Mouse (Mus musculus): ENCODE data around the gene Jmy. TPM values are rescaled to one million over a fixed set of nuclear protein-coding genes. Genes with fewer than 3 reads are reported as not detected.

Jmy gene
- total RNA-seq, 2 experiments from 2014 or later: 3.2 to 7.4 TPM

DNA sequence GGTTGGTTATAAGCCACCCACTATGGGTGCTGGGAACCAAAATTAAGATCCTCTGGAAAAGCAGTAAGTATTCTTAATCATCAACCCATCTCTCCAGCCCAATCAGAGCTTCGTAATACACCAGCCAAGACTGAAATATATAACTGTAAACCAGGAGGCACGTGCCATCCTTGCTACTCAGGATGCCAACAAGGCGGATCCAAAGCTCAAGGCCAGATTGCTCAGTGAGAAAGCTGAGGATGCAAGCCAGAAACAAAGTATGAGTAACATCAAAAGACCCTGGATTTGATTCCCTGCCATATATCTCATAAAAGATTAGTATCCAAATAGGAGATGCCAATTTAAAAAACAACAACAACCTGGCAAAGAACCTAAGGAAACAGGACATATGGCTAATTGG lies 31.3 kb downstream of the Jmy start:
- no peak for ATAC-seq (ENCODE audit: poor library complexity, severe bottlenecking)

DNA sequence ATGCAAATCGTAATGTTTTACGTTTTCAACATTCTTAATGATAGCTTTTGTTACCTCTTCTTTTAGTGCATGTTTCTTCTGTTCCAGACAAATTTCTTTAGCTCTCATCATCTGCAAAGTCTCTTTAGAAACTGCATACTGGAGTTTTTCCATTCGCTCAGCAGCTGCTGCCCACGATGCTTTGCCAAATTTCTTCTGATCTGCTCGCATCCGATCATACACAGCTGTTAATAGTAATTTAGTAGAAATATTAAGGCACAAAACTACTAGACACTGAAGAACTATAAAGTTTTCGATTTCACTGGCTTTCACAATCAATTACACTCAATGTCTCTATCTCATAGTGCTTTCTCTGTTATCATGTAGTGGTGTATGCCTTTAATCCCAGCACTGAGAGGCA lies 40.0 kb downstream of the Jmy start:
- no peak for ATAC-seq (ENCODE audit: poor library complexity, severe bottlenecking)

DNA sequence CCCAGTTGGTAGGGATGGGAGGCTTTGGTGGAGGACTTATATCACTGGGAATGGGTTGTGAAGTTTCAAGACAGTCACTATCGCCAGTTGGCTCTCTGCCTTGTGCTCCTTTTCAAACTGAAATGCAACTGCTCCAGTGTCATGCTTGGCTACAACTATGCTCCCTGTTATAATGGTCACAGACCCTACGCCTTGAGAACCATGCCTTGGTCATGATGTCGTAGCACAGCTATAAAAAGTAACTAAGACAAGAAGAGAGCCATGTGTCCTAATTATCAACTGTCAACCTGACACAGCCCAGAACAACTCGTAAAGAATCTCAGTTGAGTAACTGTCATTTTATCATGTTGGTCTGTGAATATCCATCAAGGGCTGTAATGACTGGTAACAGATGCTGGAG lies 41.0 kb downstream of the Jmy start:
- no peak for ATAC-seq (ENCODE audit: poor library complexity, severe bottlenecking)

DNA sequence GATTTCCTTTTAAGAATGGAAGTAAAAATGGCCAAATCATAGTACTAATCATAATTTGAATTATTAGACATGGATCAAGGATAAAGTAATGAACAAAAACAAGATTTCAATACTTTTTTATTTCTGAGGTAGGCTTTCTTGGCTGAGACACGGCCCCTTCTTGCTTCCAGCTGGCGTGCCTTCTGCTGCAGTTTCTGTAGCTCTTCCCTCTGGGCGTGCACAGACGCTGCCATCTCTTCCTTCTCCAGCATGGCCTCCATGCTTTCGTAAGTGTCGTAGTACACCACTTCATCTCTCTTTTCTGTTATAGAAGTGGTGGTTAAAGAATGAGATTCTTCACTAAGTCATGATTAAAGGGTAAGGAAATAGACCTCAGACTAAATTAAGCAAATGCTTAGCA lies 46.3 kb downstream of the Jmy start:
- ATAC-seq (ENCODE audit: poor library complexity, severe bottlenecking): no peak

DNA sequence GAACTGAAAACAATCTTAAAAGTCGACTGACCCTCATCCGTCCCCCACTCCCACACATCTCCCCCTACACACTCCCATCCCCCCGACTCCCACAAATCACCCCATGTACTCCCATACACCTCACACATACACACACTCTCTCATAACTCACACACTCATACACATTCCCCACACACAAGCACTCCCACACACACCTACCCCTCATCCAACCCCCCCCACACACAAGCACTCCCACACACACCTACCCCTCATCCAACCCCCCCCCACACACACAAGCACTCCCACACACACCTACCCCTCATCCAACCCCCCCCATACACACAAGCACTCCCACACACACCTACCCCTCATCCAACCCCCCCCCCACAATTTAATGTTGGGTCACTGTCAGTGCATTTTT lies 59.4 kb downstream of the Jmy start:
- no peak for ATAC-seq (ENCODE audit: poor library complexity, severe bottlenecking)

DNA sequence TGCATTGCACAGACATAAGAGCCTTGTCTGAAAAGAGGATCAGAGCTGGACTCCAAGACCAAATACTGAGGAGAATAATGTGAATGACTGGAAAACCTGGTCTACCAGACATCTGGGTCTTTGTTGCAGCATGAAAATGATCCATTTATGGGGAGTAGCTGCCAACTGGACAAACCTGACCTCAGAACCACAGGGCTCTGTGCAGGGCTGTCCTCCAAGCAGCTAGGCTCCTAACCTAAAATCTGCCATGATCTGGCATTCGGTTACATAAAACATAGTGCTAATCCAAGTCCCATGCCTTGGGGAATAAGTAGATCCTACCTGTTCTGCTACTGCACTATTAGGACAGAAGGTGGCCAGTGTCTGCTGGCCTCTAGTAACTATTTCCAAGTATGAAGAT lies 70.4 kb downstream of the Jmy start:
- no peak for ATAC-seq (ENCODE audit: poor library complexity, severe bottlenecking)

DNA sequence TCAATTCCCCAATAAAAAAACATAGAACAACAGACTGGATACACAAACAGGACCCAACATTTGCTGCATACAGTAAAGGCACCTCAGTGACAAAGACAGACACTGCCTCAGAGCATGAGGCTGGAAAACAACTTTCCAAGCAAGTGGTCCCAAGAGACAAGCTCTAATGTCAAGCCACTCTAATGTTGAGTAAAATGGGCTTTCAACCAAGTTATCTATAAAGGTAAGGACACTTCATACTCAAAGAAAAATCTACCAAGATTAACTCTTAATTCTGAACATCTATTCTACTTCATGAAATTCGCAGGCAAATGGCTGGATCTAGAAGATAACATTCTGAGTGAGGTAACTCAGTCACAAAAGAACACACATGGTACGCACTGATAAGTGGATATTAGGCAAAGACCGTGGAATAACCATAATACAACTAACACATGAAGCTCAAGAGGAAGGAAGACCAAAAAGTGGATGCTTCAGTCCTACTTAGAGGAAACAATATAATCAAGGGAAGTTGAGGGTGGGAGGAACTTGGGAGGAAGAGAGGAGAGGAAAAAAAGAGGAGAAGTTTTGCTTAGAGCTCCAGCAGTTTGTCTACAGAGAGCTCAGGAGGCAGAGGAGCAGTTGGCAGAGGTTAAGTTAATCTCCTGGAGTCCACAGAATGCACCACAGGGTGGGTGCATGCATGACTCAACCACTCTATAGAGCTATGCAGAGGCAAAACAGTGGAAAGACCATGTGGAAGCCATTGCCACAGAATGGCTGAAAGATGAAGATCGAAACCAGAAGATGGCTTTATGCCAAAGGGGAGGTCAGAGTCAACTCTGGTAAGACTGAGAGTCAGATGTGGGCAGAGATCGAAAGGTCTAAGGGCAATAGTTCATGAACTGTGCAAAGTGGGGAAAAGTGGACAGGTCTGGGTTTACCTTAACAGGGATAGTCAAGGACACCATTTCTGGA lies 71.4 kb downstream of the Jmy start:
- ATAC-seq (ENCODE audit: poor library complexity, severe bottlenecking): no peak

DNA sequence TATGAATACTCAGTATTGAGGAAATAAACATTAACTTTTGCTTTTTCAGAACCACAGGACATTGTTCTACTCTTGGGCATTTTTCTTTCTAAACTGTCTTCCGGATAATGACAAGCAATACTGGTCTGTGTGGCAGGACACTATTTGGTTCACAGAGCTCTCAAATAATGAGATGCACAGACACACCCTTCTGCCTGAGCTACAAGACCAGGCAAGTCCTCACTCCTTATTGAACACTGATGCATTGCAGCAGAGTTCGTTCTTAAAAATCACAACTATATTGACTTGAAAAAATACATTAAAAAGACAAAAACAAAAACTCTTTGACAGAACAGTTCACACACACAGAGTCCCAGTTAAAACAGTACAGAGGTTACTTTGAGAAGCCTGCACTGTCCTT lies 76.4 kb downstream of the Jmy start:
- ATAC-seq (ENCODE audit: poor library complexity, severe bottlenecking): no peak

DNA sequence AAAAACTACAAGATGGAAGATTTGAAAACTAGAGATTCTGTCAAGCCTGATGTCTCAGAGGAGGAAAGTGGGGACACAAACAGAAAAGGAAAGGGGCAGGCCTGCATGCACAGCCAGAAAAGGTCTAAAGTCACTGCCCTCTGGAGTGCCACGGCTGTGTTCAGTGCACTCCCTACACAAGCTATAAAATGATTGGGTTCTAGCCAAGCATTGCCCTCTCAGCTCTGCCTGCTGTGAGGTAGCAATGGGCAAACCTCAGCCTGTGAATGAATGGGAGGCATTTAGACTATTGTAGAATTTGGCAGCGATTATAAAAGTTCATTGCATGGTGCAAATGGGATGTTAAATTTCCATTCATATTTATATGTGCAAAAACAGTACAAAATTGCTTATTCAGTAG lies 79.8 kb downstream of the Jmy start:
- 0 out of 2 replicates have a peak, but pooled peaks have one; percentile 18 for ATAC-seq (ENCODE audit: poor library complexity, severe bottlenecking)

DNA sequence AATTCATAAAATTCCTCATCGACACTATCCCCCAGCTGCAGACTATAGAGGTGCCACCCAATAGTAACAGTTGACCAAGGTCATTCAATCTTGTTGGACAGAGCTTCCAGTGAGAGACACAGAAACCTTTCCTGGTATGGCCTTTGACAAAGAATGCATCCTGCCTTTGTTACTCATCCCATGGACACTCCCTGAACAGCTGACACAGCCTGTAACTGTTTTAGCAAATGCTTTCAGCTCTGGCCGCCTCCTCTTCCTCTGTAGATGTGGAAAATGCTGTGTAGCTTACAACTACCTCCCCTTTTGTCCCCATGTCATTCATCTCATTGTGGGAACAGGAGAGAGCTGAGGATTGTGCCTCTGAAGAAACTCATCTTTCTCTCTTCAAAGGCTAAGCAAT lies 81.3 kb downstream of the Jmy start:
- ATAC-seq (ENCODE audit: poor library complexity, severe bottlenecking): no peak

DNA sequence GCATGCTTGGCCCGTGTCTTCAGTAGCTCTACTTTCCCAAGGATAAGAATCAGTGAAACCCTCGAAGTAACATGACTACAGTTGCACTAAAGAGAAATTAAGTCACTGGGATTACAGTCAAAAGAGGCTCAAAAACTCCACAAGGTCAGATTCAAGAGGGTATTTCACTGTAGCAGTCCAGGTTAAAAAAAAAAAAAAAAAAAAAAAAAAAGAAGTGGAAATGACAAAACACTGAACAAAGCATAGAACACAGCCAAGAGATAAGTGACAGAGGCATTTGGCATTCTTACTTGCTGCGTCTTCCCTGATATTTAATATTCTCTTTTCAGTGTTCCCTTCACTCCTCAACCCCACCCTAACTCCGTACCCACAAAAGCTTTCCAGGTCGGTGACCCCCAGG lies 84.6 kb downstream of the Jmy start:
- ATAC-seq (ENCODE audit: poor library complexity, severe bottlenecking): no peak

DNA sequence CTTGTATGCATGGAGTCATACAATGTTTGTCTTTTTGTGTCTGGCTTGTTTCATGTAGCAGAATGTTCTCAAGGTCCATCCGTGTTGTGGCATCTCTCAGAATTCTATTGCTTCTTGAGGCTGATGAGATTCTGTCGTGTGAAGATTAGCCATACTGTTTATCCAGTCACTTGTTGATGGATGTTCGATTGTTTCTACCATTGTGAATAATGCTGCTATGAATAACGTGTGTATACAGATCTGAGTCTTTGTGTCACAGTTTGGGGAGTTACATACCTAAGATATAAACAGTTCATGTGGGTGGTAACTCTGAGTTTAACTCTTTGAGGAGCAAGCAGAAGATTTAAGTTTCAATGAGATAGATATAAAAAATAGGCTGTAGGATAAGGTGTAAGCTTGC lies 89.3 kb downstream of the Jmy start:
- ATAC-seq (ENCODE audit: poor library complexity, severe bottlenecking): no peak

DNA sequence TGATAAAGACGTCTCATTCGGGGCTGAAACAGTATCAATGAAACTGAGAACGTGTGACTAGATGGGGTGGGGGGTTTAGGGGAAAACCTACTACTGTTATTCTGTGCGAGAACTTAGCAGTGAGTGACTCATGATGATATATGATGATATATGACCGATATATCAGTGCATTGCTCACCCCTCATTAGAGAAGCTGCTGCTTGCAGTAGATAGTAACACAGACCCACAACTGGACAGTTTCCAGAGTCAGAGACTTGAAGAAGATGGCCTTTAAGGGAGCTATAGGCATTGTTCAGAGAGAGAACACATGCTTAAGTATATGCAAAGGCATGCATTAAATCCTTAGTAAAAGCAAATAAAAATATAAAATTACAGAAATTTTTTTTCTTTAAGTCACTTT lies 92.8 kb downstream of the Jmy start:
- no peak for ATAC-seq (ENCODE audit: poor library complexity, severe bottlenecking)

DNA sequence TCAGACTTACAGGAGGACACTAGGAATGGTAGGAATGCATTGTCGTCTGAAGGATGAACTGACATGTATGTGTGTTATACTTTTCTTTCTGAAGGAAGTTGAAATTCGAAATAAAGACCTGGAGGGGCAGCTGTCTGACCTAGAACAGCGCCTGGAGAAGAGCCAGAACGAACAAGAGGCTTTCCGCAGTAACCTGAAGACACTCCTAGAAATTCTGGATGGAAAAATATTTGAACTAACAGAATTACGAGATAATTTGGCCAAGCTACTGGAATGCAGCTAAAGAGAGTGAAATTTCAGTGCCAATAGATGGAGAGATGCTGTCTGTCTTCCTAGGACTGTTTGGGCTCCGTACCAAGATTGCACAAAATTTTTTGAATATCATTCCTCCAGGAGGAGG lies 97.7 kb downstream of the Jmy start:
- no peak for ATAC-seq (ENCODE audit: poor library complexity, severe bottlenecking)

DNA sequence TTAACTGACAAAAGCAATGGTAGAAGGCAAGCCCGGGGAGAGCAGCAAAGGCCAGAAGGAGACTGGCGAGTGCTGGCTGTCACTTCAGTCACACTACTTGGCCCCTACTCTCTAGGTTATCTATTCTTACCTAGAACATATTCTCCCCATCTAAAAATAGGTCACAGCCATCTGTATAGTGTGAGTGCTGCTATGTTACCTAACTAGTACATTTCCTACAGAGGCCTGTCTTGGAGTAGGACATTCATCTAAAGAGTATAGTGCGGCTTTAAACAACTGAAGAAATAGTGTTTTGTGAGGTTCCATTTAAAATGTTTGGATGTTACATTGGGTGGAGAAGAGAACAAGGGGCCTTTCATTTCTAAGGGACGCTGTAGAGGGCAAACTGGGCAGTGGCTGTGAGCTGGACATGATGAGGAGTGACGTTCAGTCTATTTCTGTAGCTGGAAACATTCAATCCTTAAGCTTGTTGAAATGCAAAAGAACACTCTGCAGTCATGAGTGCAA lies 99.8 kb downstream of the Jmy start:
- ATAC-seq (ENCODE audit: poor library complexity, severe bottlenecking): no peak

DNA sequence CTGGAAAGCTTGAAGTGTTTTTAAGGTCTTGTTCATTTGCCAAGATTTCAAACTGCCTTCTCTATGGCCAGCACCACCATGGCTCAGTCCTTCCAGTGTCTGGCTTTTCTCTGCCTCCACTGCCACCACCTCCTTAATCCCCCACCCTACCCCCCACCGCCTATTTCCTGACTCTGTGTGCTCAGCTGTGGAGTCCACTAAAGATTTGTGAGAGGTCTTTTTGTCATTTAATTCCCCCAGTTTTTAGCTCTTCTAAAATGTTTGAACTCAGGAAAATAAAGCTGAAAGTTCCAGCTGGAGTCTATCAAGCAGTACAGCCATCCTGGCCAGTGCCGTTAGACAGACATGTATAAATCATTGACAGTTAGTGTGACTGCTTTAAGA lies 110.4 kb downstream of the Jmy start:
- no peak for ATAC-seq (ENCODE audit: poor library complexity, severe bottlenecking)

DNA sequence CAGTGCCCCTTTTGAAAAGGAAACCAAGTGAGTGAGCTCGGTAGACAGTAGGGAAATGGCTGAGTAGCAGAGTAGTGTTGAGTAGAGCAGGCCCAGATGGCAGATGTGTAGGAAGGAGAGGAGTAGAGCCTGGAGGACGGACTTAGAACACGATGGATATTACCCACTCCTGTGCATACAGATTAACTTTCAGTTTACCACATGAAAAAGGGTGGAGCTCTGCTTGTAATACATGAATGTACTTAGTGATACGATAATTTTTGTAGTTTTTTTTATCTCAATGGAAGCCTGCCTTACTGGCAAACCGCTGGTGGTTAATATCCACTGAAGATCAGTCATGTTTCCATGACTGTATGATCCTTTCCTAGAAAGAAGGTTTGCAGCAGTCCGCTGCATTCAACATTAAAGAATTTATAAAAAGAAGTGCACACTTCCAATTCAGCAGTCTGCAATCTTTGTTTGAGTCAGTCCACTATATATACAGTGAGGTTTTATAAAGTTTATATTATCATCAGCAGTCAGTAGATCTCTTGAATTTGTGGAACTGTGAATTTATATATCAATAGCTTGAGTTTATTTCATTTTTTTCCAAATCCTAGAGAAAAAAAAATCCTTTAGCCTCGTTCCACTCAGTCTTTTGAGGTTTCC lies 110.9 kb downstream of the Jmy start:
- peak; percentile 52 for ATAC-seq (ENCODE audit: poor library complexity, severe bottlenecking)

DNA sequence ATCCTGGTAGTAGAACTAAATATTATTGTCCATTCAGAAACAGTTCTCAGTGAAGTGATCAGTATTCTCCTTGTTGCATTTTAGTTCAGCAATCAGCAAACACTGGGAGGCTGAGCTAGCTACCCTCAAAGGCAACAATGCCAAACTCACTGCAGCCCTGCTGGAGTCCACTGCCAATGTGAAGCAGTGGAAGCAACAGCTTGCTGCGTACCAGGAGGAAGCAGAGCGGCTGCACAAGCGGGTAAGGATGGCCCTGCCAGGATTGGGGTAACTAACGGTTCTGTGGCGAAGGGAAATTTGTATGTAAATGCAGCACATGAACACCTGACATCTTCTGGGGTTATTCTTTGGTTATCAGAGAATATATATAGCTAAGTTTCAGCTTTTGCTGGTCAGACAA lies 112.2 kb downstream of the Jmy start:
- ATAC-seq (ENCODE audit: poor library complexity, severe bottlenecking): no peak

DNA sequence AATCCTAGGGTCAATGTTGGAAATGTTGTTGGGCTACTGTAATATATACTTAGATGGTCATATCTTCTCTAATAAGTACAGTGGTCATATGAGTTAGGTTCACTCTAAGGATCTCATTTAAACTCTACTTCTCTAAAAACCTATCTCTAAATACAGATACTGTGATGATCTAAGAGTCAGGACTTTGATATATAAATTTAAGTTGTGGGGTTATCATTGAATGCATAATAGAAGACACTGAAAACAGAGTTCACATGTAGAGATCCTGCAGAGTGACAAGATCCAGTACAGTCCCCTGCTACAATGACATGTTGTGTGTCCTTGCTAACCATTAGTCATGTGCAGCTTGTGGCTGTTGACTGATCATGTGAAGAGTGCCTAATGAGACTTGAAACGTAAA lies 114.5 kb downstream of the Jmy start:
- no peak for ATAC-seq (ENCODE audit: poor library complexity, severe bottlenecking)

DNA sequence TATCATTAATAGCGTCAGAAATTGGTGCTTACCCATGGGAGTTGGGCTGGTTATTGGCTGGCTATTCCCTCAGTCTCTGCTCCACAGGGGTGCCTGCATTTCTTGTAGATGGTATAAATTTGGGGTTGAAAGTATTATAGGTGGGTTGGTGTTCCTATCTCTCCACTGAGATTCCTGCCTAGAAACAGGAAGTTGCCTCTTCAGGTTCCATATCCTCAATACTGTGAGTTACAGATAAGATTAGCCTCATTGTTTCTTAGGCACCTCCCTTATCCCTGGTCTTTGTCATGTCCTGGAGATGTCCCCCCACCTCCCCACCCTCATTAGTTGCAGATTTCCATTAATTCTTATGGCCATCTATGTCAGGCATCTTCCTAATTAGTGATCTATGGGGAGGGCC lies 115.1 kb downstream of the Jmy start:
- no peak for ATAC-seq (ENCODE audit: poor library complexity, severe bottlenecking)

DNA sequence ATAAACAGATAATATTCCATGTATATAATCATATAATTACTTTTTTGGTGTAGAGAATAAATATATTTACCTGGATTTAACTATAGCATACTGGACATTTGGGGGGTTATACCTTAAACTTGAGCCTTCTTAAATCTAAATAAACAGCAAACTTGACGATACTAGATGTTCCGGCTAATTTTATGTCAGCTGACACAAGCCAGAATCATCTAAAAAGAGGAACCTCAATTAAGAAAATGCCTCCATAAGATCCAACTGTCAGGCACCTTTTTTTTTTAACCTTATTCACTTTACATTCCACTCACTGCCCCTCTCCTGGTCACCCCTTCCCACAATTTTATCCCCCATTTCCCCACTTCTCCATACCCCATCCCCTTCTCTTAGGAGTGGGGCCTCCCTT lies 116.0 kb downstream of the Jmy start:
- no peak for ATAC-seq (ENCODE audit: poor library complexity, severe bottlenecking)

DNA sequence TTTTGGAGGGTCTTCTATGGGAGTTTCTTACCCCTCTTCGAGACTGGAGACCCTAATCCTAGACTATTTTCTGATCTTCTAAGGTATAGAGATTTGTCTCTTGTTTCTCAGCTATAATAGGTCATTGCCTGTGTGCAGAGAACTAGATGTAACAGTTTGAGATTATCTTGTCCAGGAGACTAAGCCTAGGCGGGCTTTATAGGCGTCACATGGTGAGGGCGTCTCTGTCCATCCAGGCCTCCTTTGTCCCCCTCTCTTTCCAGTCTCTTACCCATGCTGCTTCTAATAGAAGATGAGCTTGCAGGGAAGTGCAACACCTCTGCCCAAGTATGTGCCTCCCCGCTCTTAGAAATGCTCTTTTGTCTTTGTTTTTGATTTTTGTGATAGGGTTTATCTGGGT lies 116.5 kb downstream of the Jmy start:
- ATAC-seq (ENCODE audit: poor library complexity, severe bottlenecking): no peak
